In genomic region chr10:20238281-20238680, GRCm38 (mm10) we compare ENCODE assay signal across 19 mouse cellular contexts.
A peak's percentile ranks its signal among the peaks of the same experiment; 100 is the strongest.
DNase-seq lines count a peak whose midpoint lies in the region; ATAC-seq and TF ChIP-seq lines count a peak whose summit lies in the region.
"Had no signal": no experiment of that assay in that cellular context is flagged by ENCODE, and none has a peak within 500 bp of the region (broad histone marks: within the 10 kb centered on the region; RNA-seq: fewer than 3 reads in every experiment).

No protein-coding gene starts in this region.

- ATAC-seq in kidney, embryonic 14.5 days (ENCODE audit: low FRiP score, low TSS enrichment), result no peak
- peak; percentile 71 for ATAC-seq in intestine, postnatal 0 days
- ATAC-seq: forebrain, embryonic 13.5 days; forebrain, postnatal 0 days had no signal

- no peaks in the 10 kb centered on the region for H3K27me3 ChIP-seq in kidney, embryonic 14.5 days (ENCODE audit: control insufficient read depth, insufficient read depth, low read length)
- no peaks in the 10 kb centered on the region for H3K27me3 ChIP-seq in intestine, postnatal 0 days (replicated peaks; ENCODE audit: control insufficient read depth, insufficient read depth, low read length)
- H3K27me3 ChIP-seq: embryonic facial prominence, embryonic 13.5 days; forebrain, embryonic 13.5 days; heart, embryonic 13.5 days had no signal

- no peaks in the 10 kb centered on the region for H3K36me3 ChIP-seq in kidney, embryonic 14.5 days (ENCODE audit: control insufficient read depth, insufficient read depth, low read length)
- peaks cover 15% of the 10 kb centered on the region for H3K36me3 ChIP-seq in intestine, postnatal 0 days (ENCODE audit: control insufficient read depth, insufficient read depth)
- H3K36me3 ChIP-seq: embryonic facial prominence, embryonic 13.5 days had no signal

- H3K9ac ChIP-seq in kidney, embryonic 14.5 days (ENCODE audit: low read depth, low read length), result no peak overlapping the region
- no peak overlapping the region for H3K9ac ChIP-seq in intestine, postnatal 0 days (ENCODE audit: low read depth, low read length)
- H3K9ac ChIP-seq: embryonic facial prominence, embryonic 13.5 days; forebrain, embryonic 13.5 days; forebrain, postnatal 0 days; heart, embryonic 13.5 days had no signal

- no peak overlapping the region for H3K27ac ChIP-seq in kidney, embryonic 14.5 days (ENCODE audit: low read depth, low read length)
- peak overlapping the region; percentile 31; the same call in 1 of the 2 replicates for H3K27ac ChIP-seq in intestine, postnatal 0 days (ENCODE audit: low read depth, low read length)
- H3K27ac ChIP-seq: embryonic facial prominence, embryonic 13.5 days; forebrain, embryonic 13.5 days; gastrocnemius, adult 2 months; heart, embryonic 13.5 days had no signal

- peak; percentile 55 for DNase-seq in kidney, adult 9 months
- DNase-seq in lung, postnatal 36 days, result peak; percentile 37
- no peak for DNase-seq in lung, postnatal 14 days
- no peak for DNase-seq in frontal cortex, postnatal 25 days (ENCODE audit: low spot score in 2 of 2)
- DNase-seq: adrenal gland, adult 2 months; adrenal gland, postnatal 25 days; cerebellum, adult 18-20 months; cerebellum, adult 9-11 months; cerebellum, postnatal 36 days; forebrain, postnatal 0 days; gastrocnemius, adult 2 months; gastrocnemius, postnatal 25 days; heart, adult 11 months; heart, postnatal 36 days had no signal

- 76% methylated on average over 5 of the region's 5 CpGs for WGBS in kidney, embryonic 14.5 days
- 50% methylated on average over 5 of the region's 5 CpGs for WGBS in intestine, postnatal 0 days

- no peak overlapping the region for H3K4me2 ChIP-seq in kidney, embryonic 14.5 days (replicated peaks; ENCODE audit: low read depth, low read length)
- H3K4me2 ChIP-seq in intestine, postnatal 0 days (replicated peaks; ENCODE audit: low read depth), result no peak overlapping the region
- H3K4me2 ChIP-seq: embryonic facial prominence, embryonic 13.5 days; forebrain, embryonic 13.5 days; heart, embryonic 13.5 days had no signal

- TF ChIP-seq CTCF in intestine, postnatal 0 days (IDR thresholded peaks at IDR 0.05; ENCODE audit: low read depth), result no peak

- H3K9me3 ChIP-seq in kidney, embryonic 14.5 days (ENCODE audit: control insufficient read depth, low read length), result no peaks in the 10 kb centered on the region
- no peaks in the 10 kb centered on the region for H3K9me3 ChIP-seq in intestine, postnatal 0 days (ENCODE audit: control insufficient read depth)
- H3K9me3 ChIP-seq: embryonic facial prominence, embryonic 13.5 days; forebrain, embryonic 13.5 days; heart, embryonic 13.5 days had no signal

- no peaks in the 10 kb centered on the region for H3K4me1 ChIP-seq in kidney, embryonic 14.5 days (ENCODE audit: control insufficient read depth, insufficient read depth, low read length)
- peaks cover under 1% of the 10 kb centered on the region; the same call in 1 of the 2 replicates for H3K4me1 ChIP-seq in intestine, postnatal 0 days (replicated peaks; ENCODE audit: control insufficient read depth, insufficient read depth, low read length)
- H3K4me1 ChIP-seq: embryonic facial prominence, embryonic 13.5 days; forebrain, embryonic 13.5 days had no signal

- H3K4me3 ChIP-seq in kidney, embryonic 14.5 days (ENCODE audit: low read length), result no peak overlapping the region
- H3K4me3 ChIP-seq in intestine, postnatal 0 days (ENCODE audit: low read depth, low read length), result no peak overlapping the region
- H3K4me3 ChIP-seq: embryonic facial prominence, embryonic 13.5 days; forebrain, embryonic 13.5 days; gastrocnemius, adult 2 months; heart, embryonic 13.5 days had no signal

Comparison
In these comparisons a context has a peak if more than half of its experiments do, and no peak if none do; other contexts are left out.
1. DNase-seq: peak in kidney, adult 9 months (single experiment) and lung, postnatal 36 days (single experiment); none in lung, postnatal 14 days (single experiment) and frontal cortex, postnatal 25 days (0 of 2).